In the genomic region with DNA sequence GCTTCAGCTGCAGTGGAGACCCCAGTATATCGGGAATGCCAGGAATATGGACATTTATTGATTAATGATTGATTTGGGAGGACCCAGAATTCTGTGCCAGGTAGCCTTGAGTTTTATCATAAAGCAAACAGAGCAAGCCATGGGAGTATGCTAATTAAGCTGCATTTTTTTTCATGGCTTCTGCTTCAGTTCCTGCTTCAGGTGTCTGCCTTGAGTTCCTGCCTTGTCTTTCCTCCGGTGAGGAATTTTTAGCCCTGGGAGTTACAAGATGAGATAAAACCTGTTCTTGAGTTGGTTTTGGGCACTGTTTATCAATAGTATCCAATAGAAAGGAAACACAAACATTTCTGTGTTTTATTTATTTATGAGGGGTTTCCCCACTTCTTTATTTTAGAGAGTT, we compare ENCODE assay signal across 22 mouse cellular contexts. TPM values are rescaled to one million over a fixed set of nuclear protein-coding genes. Genes with fewer than 3 reads are reported as not detected.
DNase-seq lines count a peak whose midpoint lies in the region; TF ChIP-seq lines count a peak whose summit lies in the region.
"Had no signal": no experiment of that assay in that cellular context is flagged by ENCODE, and none has a peak within 500 bp of the region (broad histone marks: within the 10 kb centered on the region; RNA-seq: fewer than 3 reads in every experiment).

No protein-coding gene starts in this region.

- no peaks in the 10 kb centered on the region for H3K9me3 ChIP-seq in CH12.LX (replicated peaks; ENCODE audit: low read length)
- no peaks in the 10 kb centered on the region for H3K9me3 ChIP-seq in ES-E14 (ENCODE audit: control insufficient read depth, insufficient read depth, low read depth, low read length)
- H3K9me3 ChIP-seq in MEL (replicated peaks; ENCODE audit: insufficient read depth, low read length) = no peaks in the 10 kb centered on the region
- H3K9me3 ChIP-seq: G1E had no signal

- TF ChIP-seq RAD21 in CH12.LX (IDR thresholded peaks at IDR 0.05; ENCODE audit: low read depth, low read length) (no peak), MEL (IDR thresholded peaks at IDR 0.05; ENCODE audit: low read depth, low read length) (no peak)

- no peak overlapping the region for H3K27ac ChIP-seq in liver, adult 2 months (replicated peaks; ENCODE audit: insufficient read depth, low read depth, low read length)
- H3K27ac ChIP-seq in CH12.LX (ENCODE audit: insufficient read depth, low read depth) = no peak overlapping the region
- no peak overlapping the region for H3K27ac ChIP-seq in ES-E14 (ENCODE audit: insufficient read depth, low read depth, low read length, poor library complexity, severe bottlenecking)
- H3K27ac ChIP-seq in MEL (ENCODE audit: control insufficient read depth, low read depth, low read length) = no peak overlapping the region

- TF ChIP-seq EP300 in CH12.LX (IDR thresholded peaks at IDR 0.05; ENCODE audit: low read length) (no peak), MEL (IDR thresholded peaks at IDR 0.05; ENCODE audit: low read depth in 1 of 2, low read length in 2 of 2) (no peak)

- TF ChIP-seq POLR2A in liver, adult 2 months (IDR thresholded peaks at IDR 0.05; ENCODE audit: extremely low read depth, insufficient read depth, low read length) = no peak
- TF ChIP-seq POLR2A in CH12.LX (IDR thresholded peaks at IDR 0.05; ENCODE audit: low read depth, low read length) (no peak), MEL (IDR thresholded peaks at IDR 0.05; ENCODE audit: control insufficient read depth in 1 of 2, insufficient read depth in 1 of 2, low read depth in 1 of 2, low read length in 2 of 2, poor library complexity in 1 of 2) (no peak)

- no peak overlapping the region for H3K9ac ChIP-seq in liver, adult 2 months (ENCODE audit: low read depth, low read length)
- no peak overlapping the region for H3K9ac ChIP-seq in CH12.LX (ENCODE audit: insufficient read depth, low read depth)
- no peak overlapping the region for H3K9ac ChIP-seq in ES-E14 (ENCODE audit: insufficient read depth, low read depth, low read length, poor library complexity, severe bottlenecking)
- no peak overlapping the region for H3K9ac ChIP-seq in MEL (ENCODE audit: control insufficient read depth, low read depth, low read length, poor library complexity, severe bottlenecking)

- TF ChIP-seq CTCF in liver, adult 2 months (IDR thresholded peaks at IDR 0.05; ENCODE audit: low read depth, low read length) = no peak
- TF ChIP-seq CTCF in CH12.LX (conservative IDR thresholded peaks at IDR 0.05 in 1 of 2, IDR thresholded peaks at IDR 0.05 in 1 of 2; ENCODE audit: low read depth in 2 of 2, low read length in 2 of 2) = no peak
- no peak for TF ChIP-seq CTCF in MEL (IDR thresholded peaks at IDR 0.05 in 2 of 3, conservative IDR thresholded peaks at IDR 0.05 in 1 of 3; ENCODE audit: control insufficient read depth in 1 of 3, insufficient read depth in 1 of 3, low read depth in 2 of 3, low read length in 3 of 3, poor library complexity in 1 of 3, severe bottlenecking in 1 of 3)

- in situ Hi-C loops in CH12.LX (cut with MboI; ENCODE audit: low pct_ligation_motif_present, low pct_unique_long_range_greater_than_20kb, low sequenced_read_pairs) (no loop called here), ES-E14 (cut with MboI; ENCODE audit: low sequenced_read_pairs in 2 of 2, unreplicated experiment in 2 of 2) (no loop called here)

- no peak overlapping the region for H3K4me3 ChIP-seq in liver, adult 2 months (ENCODE audit: insufficient read depth, low read depth, low read length)
- H3K4me3 ChIP-seq in CH12.LX (replicated peaks in 1 of 3; ENCODE audit: low read depth in 2 of 3, low read length in 2 of 3, poor library complexity in 1 of 3) (no peak overlapping the region), ES-E14 (ENCODE audit: insufficient read depth in 1 of 2, low read depth in 1 of 2, low read length in 2 of 2, poor library complexity in 1 of 2, severe bottlenecking in 1 of 2) (no peak overlapping the region), MEL (ENCODE audit: control insufficient read depth in 1 of 2, insufficient read depth in 1 of 2, low read depth in 2 of 2, low read length in 2 of 2) (no peak overlapping the region)

- H3K27me3 ChIP-seq in liver, adult 2 months (ENCODE audit: control insufficient read depth, insufficient read depth, low read length) = no peaks in the 10 kb centered on the region
- H3K27me3 ChIP-seq in CH12.LX (replicated peaks) (no peaks in the 10 kb centered on the region), MEL (ENCODE audit: control insufficient read depth in 1 of 2, insufficient read depth in 2 of 2, low read length in 2 of 2) (no peaks in the 10 kb centered on the region)
- H3K27me3 ChIP-seq: Patski had no signal

- dilution Hi-C loops in CH12.LX (cut with MboI; ENCODE audit: extremely low pct_ligation_motif_present, extremely low pct_unique_long_range_greater_than_20kb, low sequenced_read_pairs) = no loop called here

- DNase-seq in liver, adult 2 months (ENCODE audit: extremely low read depth, low read depth, low spot score) = peak; percentile 69
- DNase-seq in liver (no peak), CH12.LX (ENCODE audit: extremely low read depth) (no peak), ES-E14 (ENCODE audit: low read depth, low spot score) (no peak), MEL (ENCODE audit: low read depth, low spot score) (no peak)
- no peak for DNase-seq in spleen, adult 18-20 months
- DNase-seq in layer of hippocampus, adult 9-11 months = no peak
- DNase-seq in thymus, postnatal 25 days = no peak
- DNase-seq: adrenal gland, adult 2 months; adrenal gland, adult 8-10 months; adrenal gland, postnatal 10 days; adrenal gland, postnatal 14 days; adrenal gland, postnatal 25 days; adrenal gland, postnatal 36 days; B cell, adult 2 months; cerebellum, adult 11 months; cerebellum, adult 11-12 months; cerebellum, adult 18-20 months; cerebellum, adult 2 months; cerebellum, adult 8-10 months had no signal

- H3K4me2 ChIP-seq in CH12.LX (ENCODE audit: insufficient read depth, low read depth, poor library complexity, severe bottlenecking) = no peak overlapping the region

- WGBS in liver, adult 2 months = 38% methylated on average over 2 of the region's 2 CpGs

- peaks cover 5% of the 10 kb centered on the region; the same call in 1 of the 2 replicates for H3K79me2 ChIP-seq in liver, adult 2 months (ENCODE audit: control insufficient read depth, insufficient read depth, low read length)
- H3K79me2 ChIP-seq in CH12.LX (replicated peaks; ENCODE audit: control insufficient read depth, extremely low read depth, insufficient read depth, poor library complexity, severe bottlenecking) (peaks cover 42% of the 10 kb centered on the region), MEL (ENCODE audit: control insufficient read depth, insufficient read depth, low read length, poor library complexity) (peaks cover 13% of the 10 kb centered on the region; the same call in 1 of the 2 replicates)

- no peaks in the 10 kb centered on the region; the same call in 1 of the 2 replicates for H3K36me3 ChIP-seq in liver, adult 2 months (ENCODE audit: control insufficient read depth, insufficient read depth, low read length)
- H3K36me3 ChIP-seq in CH12.LX (replicated peaks in 1 of 2; ENCODE audit: control insufficient read depth in 1 of 2, insufficient read depth in 1 of 2, low read length in 1 of 2) (peaks cover 3 to 50% of the 10 kb centered on the region in 2 experiments), ES-E14 (ENCODE audit: control insufficient read depth, insufficient read depth, low read length, poor library complexity, severe bottlenecking) (no peaks in the 10 kb centered on the region), MEL (ENCODE audit: control insufficient read depth in 1 of 2, insufficient read depth in 2 of 2, low read length in 2 of 2) (peaks cover 13 to 32% of the 10 kb centered on the region in 2 experiments)

- H3K4me1 ChIP-seq in liver, adult 2 months (ENCODE audit: control insufficient read depth, insufficient read depth, low read length) = peaks cover 5% of the 10 kb centered on the region
- H3K4me1 ChIP-seq in CH12.LX (ENCODE audit: control insufficient read depth in 1 of 2, insufficient read depth in 2 of 2) (peaks cover 0 to 16% of the 10 kb centered on the region in 2 experiments; a peak in 2 of 4 replicates), ES-E14 (ENCODE audit: control insufficient read depth in 2 of 2, insufficient read depth in 2 of 2, low read length in 2 of 2, poor library complexity in 1 of 2) (no peaks in the 10 kb centered on the region), MEL (ENCODE audit: control insufficient read depth in 1 of 2, insufficient read depth in 2 of 2, low read length in 2 of 2) (peaks cover 9 to 12% of the 10 kb centered on the region in 2 experiments)

TF ChIP-seq in CH12.LX, 34 proteins besides CTCF, POLR2A, EP300 and RAD21:
- no peak for TF ChIP-seq IRF4 (IDR thresholded peaks at IDR 0.05; ENCODE audit: low read depth, low read length)
- TF ChIP-seq MAZ (IDR thresholded peaks at IDR 0.05; ENCODE audit: low read depth, low read length) = no peak
- no peak for TF ChIP-seq BHLHE40 (IDR thresholded peaks at IDR 0.05; ENCODE audit: low read depth, low read length)
- TF ChIP-seq ZNF384 (IDR thresholded peaks at IDR 0.05; ENCODE audit: low read depth, low read length) = peak; percentile 59
- no peak for TF ChIP-seq CHD2 (IDR thresholded peaks at IDR 0.05; ENCODE audit: low read length)

TF ChIP-seq in ES-E14, 5 proteins besides CTCF, POLR2A, EP300 and RAD21:
- no peak for TF ChIP-seq ZC3H11A (IDR thresholded peaks at IDR 0.05; ENCODE audit: borderline replicate concordance, low read depth, low read length)
- TF ChIP-seq ZNF384 (IDR thresholded peaks at IDR 0.05; ENCODE audit: low read depth, low read length) = peak; percentile 82

TF ChIP-seq in MEL, 35 proteins besides CTCF, POLR2A, EP300 and RAD21:
- TF ChIP-seq USF1 (IDR thresholded peaks at IDR 0.05; ENCODE audit: low read depth, low read length) (no peak), ZNF384 (IDR thresholded peaks at IDR 0.05; ENCODE audit: low read depth, low read length) (0 out of 2 replicates have a peak, but pooled peaks have one; percentile 28)

RNA-seq across cellular contexts. Expression of a gene that starts 22.7 kb away (rescaled TPM):
- 29.4 and 31.0 TPM in 2 replicates for total RNA-seq in liver, adult 2 months (2014; rRNA removed)
- polyA plus RNA-seq in liver, adult 2 months (2012; rRNA removed) = 2.8 and 3.0 TPM in 2 replicates
- total RNA-seq in CH12.LX (2012; rRNA removed) (45.4 and 47.5 TPM in 2 replicates), CH12.LX (2014; rRNA removed) (87.2 and 92.5 TPM in 2 replicates), ES-E14 (2012; rRNA removed) (61.2 and 70.0 TPM in 2 replicates), MEL (2012; rRNA removed) (30.4 and 36.8 TPM in 2 replicates)
- polyA plus RNA-seq in CH12.LX (2012; ENCODE audit: insufficient read length, low read depth) (57.4 and 65.4 TPM in 2 replicates), MEL (2012; ENCODE audit: insufficient read depth in 1 of 2, insufficient read length in 2 of 2, low read depth in 1 of 2, low replicate concordance in 2 of 2, missing spikeins in 1 of 2) (10 to 100 TPM; 34.9 to 36.6 TPM)
